Mouse (Mus musculus) 3T3-L1 (cell line): Measurements from ENCODE around the gene Usp2.

ENCODE experiments used
- DNase-seq: peaks from one replicate; pipeline ENCODE4 v3.0.0-alpha.2; 2015; ENCODE audit warnings: low read depth, low spot score

The Usp2 gene

GRCm38 (mm10) chr9:44075996-44076763 is 9.4 kb downstream of the Usp2 start:
- no peak for DNase-seq

- DNase-seq: peak; percentile 79
Observed at GRCm38 (mm10) chr9:44076764-44077120, 9.9 kb downstream of the Usp2 start.

- DNase-seq: no peak
Observed at GRCm38 (mm10) chr9:44077266-44077910, 10.6 kb downstream of the Usp2 start.

GRCm38 (mm10) chr9:44078136-44078797 is 11.4 kb downstream of the Usp2 start:
- no peak for DNase-seq

DNA sequence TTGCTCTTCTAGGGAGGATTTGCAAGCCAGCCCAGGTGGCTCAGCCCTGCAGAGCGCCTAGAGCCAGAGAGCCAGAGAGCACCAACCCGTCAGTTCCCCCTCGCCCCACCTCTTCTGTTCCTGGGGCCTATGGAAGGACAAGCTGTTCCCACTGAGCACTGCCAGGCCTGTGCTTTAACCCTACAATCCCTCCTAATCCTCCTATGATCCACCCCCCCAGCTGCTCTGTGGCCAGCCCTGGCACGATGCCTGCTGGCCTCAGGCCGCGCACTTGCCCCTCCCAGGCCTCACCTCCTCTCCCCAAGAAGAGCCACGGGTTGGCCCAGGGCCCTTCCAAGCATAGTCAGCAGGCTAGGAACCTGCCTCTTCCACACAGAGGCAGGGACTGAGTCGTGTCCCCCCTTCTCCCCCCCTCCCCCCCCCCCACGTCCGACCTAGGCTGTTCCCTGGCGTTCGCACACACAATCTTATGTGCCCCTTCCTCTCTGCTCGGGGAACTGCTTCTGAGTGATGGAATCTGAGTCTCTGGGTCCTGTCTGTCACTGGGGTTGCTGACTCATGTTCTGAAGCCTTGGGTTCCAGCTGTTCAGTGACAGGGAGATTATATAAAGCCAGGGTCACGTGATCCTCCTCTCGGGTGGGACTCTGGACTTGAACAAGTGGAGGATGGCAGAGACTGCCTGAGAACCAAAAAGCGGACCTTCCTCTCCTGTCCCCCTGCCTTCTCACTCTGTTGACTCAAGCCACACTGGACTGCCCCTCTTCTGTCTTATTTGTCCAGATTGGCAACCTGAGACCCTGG is 12.3 kb downstream of the Usp2 start:
- DNase-seq: peak; percentile 87

- DNase-seq: no peak
Observed at GRCm38 (mm10) chr9:44079997-44080780, 13.4 kb downstream of the Usp2 start.

- no peak for DNase-seq
Observed at GRCm38 (mm10) chr9:44080953-44081352, 14.1 kb downstream of the Usp2 start.

- no peak for DNase-seq
Observed at GRCm38 (mm10) chr9:44081581-44081980, 14.8 kb downstream of the Usp2 start.

DNA sequence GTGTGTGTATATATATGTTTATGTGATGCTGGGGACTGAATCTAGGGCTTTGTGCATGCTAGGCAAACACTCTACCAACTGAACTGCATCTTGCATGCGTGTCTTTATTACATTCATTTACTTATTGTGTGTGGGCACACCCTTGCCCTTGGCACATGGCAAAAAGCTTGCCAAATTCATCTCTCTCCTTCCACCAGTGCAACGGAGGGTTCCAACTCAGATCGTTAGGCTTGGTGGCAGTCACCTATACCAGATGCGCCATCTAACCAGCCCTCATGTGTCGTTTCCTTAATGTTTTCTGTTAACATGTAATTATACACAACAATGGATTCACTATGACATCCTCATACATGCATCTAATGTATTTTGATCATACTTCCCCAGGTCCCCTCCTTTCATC is 15.4 kb downstream of the Usp2 start:
- no peak for DNase-seq

DNA sequence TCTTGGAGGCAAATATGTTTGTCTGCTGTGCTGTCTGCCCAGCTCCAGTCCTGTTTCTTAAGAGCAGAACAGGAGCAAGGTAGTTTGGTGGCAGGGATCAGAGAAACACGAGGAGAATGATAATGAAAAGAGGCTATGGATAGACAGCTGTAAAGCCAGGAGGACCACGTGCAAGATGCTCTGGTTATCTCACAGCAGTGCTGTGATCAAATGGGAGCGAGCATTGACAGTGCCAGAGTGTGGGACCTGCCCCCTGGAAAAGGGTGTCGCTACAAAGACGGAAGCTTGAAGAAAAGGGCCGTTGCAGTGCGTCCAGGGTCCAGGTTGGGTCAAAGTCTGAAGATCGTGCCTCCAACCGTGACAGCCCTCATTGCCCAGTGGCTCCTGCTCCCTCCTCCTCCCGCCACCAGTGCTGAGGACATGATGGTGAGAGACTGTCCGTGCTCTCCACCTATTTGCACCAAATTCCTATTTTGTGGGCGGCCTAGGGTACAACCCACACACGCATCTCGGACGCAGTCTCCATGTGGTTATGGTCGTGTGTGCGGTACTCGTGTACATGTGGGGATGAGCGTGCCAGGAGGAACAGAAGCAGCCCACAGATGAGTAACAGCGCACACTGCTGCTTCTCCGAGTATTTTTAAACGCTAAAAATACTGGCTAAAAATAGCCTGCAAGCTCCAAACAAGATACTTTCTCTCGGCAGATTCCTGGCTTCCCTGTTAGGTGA is 16.7 kb downstream of the Usp2 start:
- DNase-seq: no peak

- DNase-seq: no peak
Observed at GRCm38 (mm10) chr9:44084236-44084635, 17.4 kb downstream of the Usp2 start.

GRCm38 (mm10) chr9:44084659-44085229 is 17.9 kb downstream of the Usp2 start:
- DNase-seq: no peak

DNA sequence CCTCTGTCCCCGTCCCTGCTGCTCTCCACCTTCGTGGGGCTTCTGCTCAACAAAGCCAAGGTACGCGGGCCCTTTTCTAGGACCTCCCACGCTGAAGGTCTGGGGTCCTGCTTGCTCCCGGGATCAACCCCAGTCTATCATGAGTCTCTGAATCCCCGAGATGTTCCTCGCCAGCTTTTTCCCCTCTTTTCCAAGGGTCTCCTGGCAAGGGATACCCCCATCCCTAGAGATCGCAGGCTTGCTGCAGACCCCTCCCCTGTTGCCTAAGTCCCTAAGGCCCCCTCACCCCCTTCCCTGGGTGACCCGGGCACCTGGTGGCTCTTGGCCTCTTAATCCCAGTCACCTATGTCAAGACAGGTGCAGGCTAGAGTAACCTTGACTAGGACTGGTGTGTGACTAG is 18.5 kb downstream of the Usp2 start:
- no peak for DNase-seq

DNA sequence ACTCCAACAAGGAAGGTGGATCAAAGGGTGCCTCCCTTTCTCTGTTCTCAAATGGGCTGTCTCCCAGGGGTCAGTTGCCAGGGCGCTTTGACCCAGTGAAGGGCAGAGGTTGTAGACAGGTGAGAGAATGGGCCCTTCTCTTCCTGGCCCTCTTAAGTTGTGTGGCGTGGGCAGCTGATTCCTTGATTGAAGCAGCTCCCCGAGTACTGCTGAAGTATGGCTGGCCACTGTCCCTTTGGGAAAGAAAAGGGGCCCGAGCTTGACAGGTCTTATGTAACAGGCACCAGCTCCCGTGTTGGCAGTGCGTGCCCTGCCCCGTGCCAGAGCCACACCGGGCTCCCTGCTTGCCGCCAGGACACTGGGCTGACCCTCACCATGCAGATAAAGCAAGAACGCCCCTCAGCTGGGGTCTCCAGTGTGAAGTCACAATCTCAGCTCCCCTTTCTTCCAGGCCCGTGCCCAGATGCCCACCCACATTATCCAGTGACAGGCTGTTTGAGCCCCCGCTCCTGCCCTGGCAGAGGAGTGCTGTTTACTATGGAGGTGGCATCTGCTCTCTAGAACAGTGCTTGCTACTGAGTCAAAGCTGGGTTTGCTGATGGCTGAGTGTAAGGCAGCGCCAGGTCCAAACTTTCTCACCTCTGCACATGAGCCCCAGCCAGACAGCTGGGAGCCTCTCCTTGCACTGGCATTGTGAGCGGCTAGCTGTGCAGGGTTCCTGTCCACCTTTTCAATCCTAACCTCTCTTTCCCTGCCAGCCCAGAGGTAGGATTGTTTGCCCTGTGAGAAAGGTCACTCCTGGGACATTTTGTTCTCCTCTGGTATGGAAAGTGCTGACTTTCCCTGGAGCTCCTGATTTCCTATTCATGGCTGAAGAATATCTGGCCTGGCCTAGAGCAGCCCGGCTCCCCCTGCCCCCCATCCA is 19.2 kb downstream of the Usp2 start:
- no peak for DNase-seq

GRCm38 (mm10) chr9:44086960-44087359 is 20.1 kb downstream of the Usp2 start:
- no peak for DNase-seq

GRCm38 (mm10) chr9:44087761-44088455 is 21.1 kb downstream of the Usp2 start:
- peak; percentile 68 for DNase-seq

DNA sequence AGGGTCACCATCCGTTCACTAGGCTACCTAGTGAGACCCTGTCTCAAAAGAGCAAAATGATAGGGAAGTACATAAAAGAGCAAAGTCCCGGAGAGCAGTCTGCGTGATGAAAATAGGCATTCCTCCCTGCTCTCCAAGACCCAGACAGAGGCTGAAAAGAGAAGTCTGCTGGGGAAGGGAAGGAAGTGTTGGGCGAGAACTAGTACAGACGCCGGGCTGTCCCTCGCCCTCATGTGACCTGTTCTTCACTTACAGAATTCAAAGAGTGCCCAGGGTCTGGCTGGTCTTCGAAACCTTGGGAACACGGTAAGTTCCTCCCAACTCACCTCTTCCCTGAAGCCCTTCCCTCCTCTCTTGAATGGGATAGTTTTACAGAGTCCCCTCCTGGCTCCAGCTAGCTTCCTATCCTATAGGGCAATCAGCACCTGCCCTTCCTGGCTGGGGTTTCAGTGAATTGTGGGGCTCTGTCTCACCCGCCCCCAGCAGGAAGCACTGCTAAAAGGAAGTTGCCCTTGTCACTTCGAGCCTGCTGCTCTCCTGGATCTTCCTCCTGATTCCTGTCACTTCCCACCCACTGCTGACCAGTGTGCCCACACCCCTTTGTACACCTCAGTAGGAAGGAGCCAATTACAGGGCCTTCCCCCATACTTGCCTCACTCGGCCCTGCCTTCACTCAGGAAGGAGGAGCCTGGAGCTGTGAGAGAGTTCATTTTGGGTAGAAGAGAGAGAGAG is 22.2 kb downstream of the Usp2 start:
- no peak for DNase-seq
